Mouse (Mus musculus) heart, adult 2 months (tissue): Measurements from ENCODE around the gene Tfcp2.

Experiments used
- CTCF ChIP-seq: fragments of 200-600 bp; IDR thresholded peaks from 2 replicates; pipeline ENCODE4 v1.8.1; 2022; ENCODE audit warnings: antibody characterized with exemption, mild to moderate bottlenecking, moderate library complexity
- EP300 ChIP-seq: fragments of 200-500 bp; IDR thresholded peaks from 2 replicates; pipeline ENCODE4 v1.6.1; 2011; ENCODE audit warnings: low read depth, low read length, control low read depth; ENCODE audit not compliant: insufficient read depth

DNA sequence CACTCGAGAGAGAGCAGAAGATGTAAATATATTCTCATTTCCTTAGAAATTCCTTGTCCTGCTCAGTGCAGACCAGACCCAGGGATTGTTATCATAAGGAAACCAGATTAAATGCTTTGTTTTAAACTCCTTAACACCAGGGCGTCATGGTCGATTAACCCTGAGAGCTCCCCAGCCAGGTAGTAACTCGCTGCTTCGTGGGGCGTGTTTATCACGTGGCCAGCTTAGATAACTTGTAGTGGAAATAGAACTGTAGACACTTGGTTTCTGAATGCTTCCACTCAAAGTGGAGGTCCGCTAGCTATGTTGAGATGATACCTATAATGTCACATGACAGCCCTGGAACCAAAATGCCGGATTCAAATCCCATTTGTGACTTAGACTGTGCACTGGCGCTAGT, 81.8 kb downstream of the Tfcp2 start:
- TF ChIP-seq CTCF, result no peak
- no peak for TF ChIP-seq EP300
